Mouse (Mus musculus) testis, adult 2 months (tissue): ENCODE data around the gene Efhc1. TPM values are rescaled to one million over a fixed set of nuclear protein-coding genes. Genes with fewer than 3 reads are reported as not detected.

Experiments used
- H3K27ac ChIP-seq: fragments of 200-500 bp; 2 replicates; pipeline ENCODE4 v1.5.1; 2012; ENCODE audit warnings: low read depth, low read length; ENCODE audit not compliant: control insufficient read depth, insufficient read depth
- H3K27me3 ChIP-seq: fragments of 200-500 bp; 2 replicates; pipeline ENCODE4 v1.6.1; 2012; ENCODE audit warnings: mild to moderate bottlenecking, low read length, moderate library complexity; ENCODE audit not compliant: control insufficient read depth, insufficient read depth
- H3K36me3 ChIP-seq: fragments of 200-500 bp; 2 replicates; pipeline ENCODE4 v1.6.1; 2012; ENCODE audit warnings: mild to moderate bottlenecking, low read length; ENCODE audit not compliant: control insufficient read depth, insufficient read depth
- H3K4me1 ChIP-seq: fragments of 200-500 bp; 2 replicates; pipeline ENCODE4 v1.6.1; 2012; ENCODE audit warnings: low read length; ENCODE audit not compliant: control insufficient read depth, insufficient read depth
- H3K4me3 ChIP-seq: fragments of 200-500 bp; 2 replicates; pipeline ENCODE4 v1.5.1; 2012; ENCODE audit warnings: low read depth, mild to moderate bottlenecking, low read length, moderate library complexity, mixed read lengths; ENCODE audit not compliant: control insufficient read depth
- CTCF ChIP-seq: fragments of 200-500 bp; IDR thresholded peaks from 2 replicates; pipeline ENCODE4 v1.5.1; 2012; ENCODE audit warnings: low read depth, mild to moderate bottlenecking, inconsistent platforms, low read length, moderate library complexity; ENCODE audit not compliant: control insufficient read depth, insufficient read depth, insufficient replicate concordance
- POLR2A ChIP-seq: fragments of 200-500 bp; IDR thresholded peaks from 2 replicates; pipeline ENCODE4 v1.6.1; 2012; ENCODE audit warnings: low read depth, mild to moderate bottlenecking, inconsistent platforms, low read length, moderate library complexity; ENCODE audit not compliant: control insufficient read depth
- polyA plus RNA-seq: library from polyadenylated mRNA; depleted of rRNA; stranded (reverse); fragments of >200 nt; gene quantifications from 2 replicates; pipeline ENCODE4 v1.2.3, GENCODE M21; 2012

Gene Efhc1
- polyA plus RNA-seq, 1 experiment: 451 TPM

DNA sequence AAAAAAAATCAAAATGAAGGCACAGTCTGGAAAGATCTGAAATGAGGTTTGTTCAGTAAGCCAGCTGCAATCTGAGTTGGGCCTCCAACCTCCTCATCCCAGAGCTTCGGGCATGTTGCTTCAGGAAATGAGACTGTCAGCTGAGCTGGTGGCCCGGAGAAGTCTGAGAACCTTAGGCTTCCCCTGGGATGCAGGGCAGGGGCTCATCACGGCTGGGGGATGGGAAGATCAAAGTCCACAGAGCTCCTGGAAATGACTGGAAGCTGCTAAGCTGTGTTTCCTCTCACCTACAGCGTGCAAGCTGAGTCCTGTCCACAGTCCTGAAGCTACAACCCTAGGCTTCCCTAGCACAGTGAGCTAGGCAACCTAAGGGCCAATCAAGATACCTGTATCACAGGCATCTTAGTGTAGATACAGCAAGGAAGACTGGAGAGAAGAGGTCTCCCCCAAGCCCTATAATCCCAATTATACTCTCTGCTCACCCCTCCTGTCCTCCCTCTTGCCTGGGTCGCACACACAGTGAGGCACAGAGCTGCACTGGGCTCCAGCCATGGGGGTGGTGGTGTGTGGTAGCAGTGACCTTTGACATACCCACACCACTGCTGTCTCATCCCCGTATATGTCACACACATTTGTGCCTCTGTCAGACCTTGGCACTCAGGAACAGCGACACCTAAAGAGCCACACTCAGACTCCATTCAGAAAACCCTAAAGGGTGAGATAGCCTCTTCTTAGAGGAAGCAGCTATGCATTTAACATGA, 56.7 kb downstream of the Efhc1 start:
- TF ChIP-seq POLR2A (no peak), CTCF (no peak)
- H3K27ac ChIP-seq: no peak overlapping the region
- no peaks in the 10 kb centered on the region for H3K36me3 ChIP-seq
- H3K4me3 ChIP-seq: no peak overlapping the region
- H3K27me3 ChIP-seq: no peaks in the 10 kb centered on the region
- 0 out of 2 replicates have a peak, but pooled peaks cover 2% of the 10 kb centered on the region for H3K4me1 ChIP-seq

DNA sequence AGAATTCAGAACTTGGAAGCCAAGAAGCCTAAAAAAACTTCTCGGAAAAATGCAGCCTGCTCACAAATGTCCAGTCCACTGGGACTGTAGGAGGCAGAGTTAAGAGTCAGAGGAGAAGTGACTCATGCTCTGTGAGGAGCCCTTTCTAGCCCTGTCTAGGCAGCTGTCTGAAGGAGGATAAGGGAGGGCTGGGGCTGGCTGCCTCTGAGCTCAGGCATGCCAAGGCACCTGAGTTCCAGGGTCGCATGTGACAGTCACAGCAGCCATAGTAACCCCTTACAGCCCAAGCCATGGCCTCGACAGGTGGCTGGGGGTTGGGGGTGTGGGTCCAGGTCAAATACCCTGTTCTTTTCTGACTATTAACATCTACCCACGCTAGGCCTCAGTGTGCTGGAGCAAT, 57.5 kb downstream of the Efhc1 start:
- Histone ChIP-seq H3K4me3 (no peak overlapping the region), H3K27ac (0 out of 2 replicates have a peak overlapping the region, but pooled peaks have one; percentile 39), H3K27me3 (no peaks in the 10 kb centered on the region), H3K4me1 (0 out of 2 replicates have a peak, but pooled peaks cover 2% of the 10 kb centered on the region), H3K36me3 (no peaks in the 10 kb centered on the region)
- TF ChIP-seq POLR2A (no peak), CTCF (no peak)

DNA sequence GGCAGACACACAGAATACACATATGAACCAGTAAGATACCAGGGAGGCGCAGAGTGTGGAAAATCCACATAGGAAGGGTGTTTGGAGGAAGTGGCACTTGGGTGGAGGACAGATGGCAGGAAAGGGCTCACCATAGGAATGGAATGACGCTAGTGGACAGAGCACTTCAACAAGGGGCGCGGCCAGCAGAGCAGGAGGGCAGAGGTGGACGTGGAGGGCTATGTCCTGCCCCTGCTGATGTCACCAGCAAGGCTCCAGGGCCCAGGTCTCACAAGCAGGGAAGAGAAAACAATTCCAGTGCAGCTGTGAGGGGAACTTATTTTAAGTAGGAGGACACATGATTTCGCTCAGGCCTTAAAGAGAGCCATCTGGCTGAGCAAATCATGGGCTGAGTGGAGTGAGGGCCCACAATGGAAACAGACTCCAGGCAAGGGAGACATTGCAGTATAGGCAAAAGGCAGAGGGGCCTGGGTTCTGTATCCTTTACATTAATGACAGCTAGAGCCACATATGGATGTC, 58.9 kb downstream of the Efhc1 start:
- H3K27me3 ChIP-seq: no peaks in the 10 kb centered on the region
- H3K27ac ChIP-seq: no peak overlapping the region
- H3K4me3 ChIP-seq: no peak overlapping the region
- no peaks in the 10 kb centered on the region for H3K36me3 ChIP-seq
- H3K4me1 ChIP-seq: 0 out of 2 replicates have a peak, but pooled peaks cover 2% of the 10 kb centered on the region
- TF ChIP-seq POLR2A: no peak
- no peak for TF ChIP-seq CTCF

DNA sequence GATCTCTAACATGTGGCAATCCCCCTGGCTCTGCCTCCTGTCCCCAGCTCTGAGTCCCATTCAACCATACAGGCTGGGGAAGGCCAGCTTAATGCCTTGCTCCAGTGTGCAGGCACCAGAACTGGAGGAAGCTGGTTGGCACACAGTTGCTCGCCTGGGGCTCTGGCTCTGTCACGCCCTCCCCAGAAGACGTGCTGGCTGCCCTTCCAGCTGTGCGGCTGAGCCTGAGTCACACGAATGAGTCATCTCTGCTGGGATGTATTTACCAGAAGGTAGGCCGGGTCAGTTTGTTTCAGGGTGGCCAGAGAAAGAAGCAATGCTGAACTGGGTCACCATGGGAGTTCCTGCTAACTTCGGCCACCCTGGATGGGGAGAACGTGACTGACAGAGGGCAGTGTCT, 63.0 kb downstream of the Efhc1 start:
- Histone ChIP-seq H3K27ac (no peak overlapping the region), H3K36me3 (no peaks in the 10 kb centered on the region), H3K4me1 (no peaks in the 10 kb centered on the region), H3K27me3 (no peaks in the 10 kb centered on the region), H3K4me3 (no peak overlapping the region)
- no peak for TF ChIP-seq POLR2A
- no peak for TF ChIP-seq CTCF

DNA sequence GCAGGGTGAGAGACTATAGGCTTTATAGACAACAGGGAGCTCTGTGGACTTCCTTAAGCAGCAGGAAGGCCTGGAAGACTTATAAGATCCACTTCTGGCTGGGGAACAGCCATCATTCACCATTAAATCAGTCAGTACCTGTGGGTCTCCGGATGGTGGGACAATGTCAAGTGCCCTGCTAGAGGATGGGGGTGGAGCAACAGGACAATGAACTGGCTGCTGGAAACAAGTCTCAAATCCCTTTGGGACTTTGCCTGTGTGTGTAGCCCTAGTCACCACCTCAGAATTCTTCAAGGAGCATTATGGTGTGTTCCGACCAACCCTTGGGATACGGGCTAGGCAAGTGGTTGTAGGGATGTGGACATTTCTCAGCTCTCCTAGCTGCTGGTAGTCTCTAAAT, 71.7 kb downstream of the Efhc1 start:
- Histone ChIP-seq H3K27ac (no peak overlapping the region), H3K4me1 (no peaks in the 10 kb centered on the region; the same call in 1 of the 2 replicates), H3K4me3 (no peak overlapping the region), H3K36me3 (no peaks in the 10 kb centered on the region), H3K27me3 (no peaks in the 10 kb centered on the region)
- TF ChIP-seq CTCF (no peak), POLR2A (no peak)

DNA sequence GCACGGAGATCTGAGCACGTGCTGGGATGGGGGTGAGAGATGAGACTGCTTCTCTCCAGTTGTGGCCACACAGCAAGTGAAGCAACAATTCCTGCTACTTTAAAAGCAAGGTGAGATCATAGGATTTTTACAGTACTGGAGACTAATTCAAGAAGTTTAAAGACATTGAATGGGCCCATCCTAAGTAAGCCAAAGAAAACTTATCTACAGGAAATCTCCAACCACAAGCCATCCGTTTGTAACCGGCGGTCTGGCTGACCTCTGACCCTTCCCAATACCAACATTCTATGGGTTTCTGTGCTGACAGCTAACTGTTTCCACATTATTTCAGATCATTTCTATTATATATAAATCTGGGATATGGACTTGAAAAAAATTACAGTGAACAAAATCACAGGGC, 73.8 kb downstream of the Efhc1 start:
- Histone ChIP-seq H3K27ac (no peak overlapping the region), H3K36me3 (no peaks in the 10 kb centered on the region), H3K4me3 (no peak overlapping the region), H3K27me3 (no peaks in the 10 kb centered on the region), H3K4me1 (no peaks in the 10 kb centered on the region; the same call in 1 of the 2 replicates)
- TF ChIP-seq POLR2A (no peak), CTCF (no peak)

DNA sequence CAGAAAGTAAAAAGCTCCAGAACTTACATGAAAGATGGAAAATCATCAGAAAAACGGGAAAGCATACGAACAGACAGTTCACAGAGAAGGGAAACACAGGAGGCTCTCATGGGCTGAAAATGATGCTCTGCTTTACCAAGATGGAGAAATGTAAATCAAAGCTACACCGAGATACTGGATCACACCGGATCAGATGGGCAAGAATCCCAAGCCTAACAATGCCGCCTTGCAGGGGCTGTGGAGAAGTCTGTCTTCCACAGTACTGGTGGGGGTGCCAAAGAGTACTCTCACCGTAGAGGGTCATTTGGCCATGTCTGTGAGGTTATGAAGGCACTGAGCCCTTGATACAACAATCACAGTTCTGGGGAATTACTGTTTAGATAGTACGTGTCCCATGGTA, 75.1 kb downstream of the Efhc1 start:
- no peak overlapping the region for H3K27ac ChIP-seq
- H3K36me3 ChIP-seq: no peaks in the 10 kb centered on the region
- H3K4me1 ChIP-seq: no peaks in the 10 kb centered on the region; the same call in 1 of the 2 replicates
- TF ChIP-seq CTCF (no peak), POLR2A (no peak)
- H3K4me3 ChIP-seq: no peak overlapping the region
- no peaks in the 10 kb centered on the region for H3K27me3 ChIP-seq

DNA sequence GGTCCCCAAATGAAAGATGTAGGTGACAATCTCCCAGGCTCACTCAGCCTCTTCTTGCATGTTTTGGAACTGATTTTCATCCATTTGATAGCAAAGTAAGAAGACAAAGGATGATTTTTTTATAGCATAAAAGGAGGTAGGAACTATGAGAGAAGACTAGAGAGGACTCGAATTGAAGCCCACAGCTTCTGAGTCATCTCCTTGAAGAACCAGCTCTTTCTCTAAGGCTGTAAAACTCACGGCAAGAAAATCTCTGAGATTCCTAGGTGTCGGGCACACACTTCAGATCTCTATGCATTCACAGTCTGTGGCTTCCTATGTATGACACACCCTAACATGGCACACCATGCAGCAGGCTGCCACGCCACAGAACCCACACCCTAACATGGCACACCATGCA, 77.6 kb downstream of the Efhc1 start:
- no peak overlapping the region for H3K27ac ChIP-seq
- H3K27me3 ChIP-seq: no peaks in the 10 kb centered on the region
- H3K4me1 ChIP-seq: no peaks in the 10 kb centered on the region; the same call in 1 of the 2 replicates
- no peak for TF ChIP-seq CTCF
- TF ChIP-seq POLR2A: no peak
- H3K36me3 ChIP-seq: no peaks in the 10 kb centered on the region
- H3K4me3 ChIP-seq: no peak overlapping the region
